Mouse (Mus musculus) cerebellum, adult 2 months (tissue): ENCODE measurements at regions not wholly inside any gene's neighbourhood (a gene's known extent, or its start where the extent isn't known, plus 50 kb on each side); places are given as distances from the start of the nearest gene placed in this dataset.

Source experiments
- DNase-seq, 2 experiments: peaks; one replicate each; pipeline ENCODE4 v3.0.0; 2021
- H3K27ac ChIP-seq: fragments of 200-500 bp; 2 replicates; pipeline ENCODE4 v1.5.1; 2012; ENCODE audit warnings: low read length, control low read depth, inconsistent platforms; ENCODE audit not compliant: insufficient read depth
- H3K27me3 ChIP-seq: fragments of 200-500 bp; 2 replicates; pipeline ENCODE4 v1.6.1; 2012; ENCODE audit warnings: inconsistent platforms, mild to moderate bottlenecking, low read length, moderate library complexity; ENCODE audit not compliant: control insufficient read depth, insufficient read depth
- H3K4me1 ChIP-seq: fragments of 200-500 bp; 2 replicates; pipeline ENCODE4 v1.6.1; 2011; ENCODE audit warnings: low read length; ENCODE audit not compliant: control insufficient read depth, insufficient read depth
- H3K4me3 ChIP-seq: fragments of 200-500 bp; replicated peaks from 2 replicates; pipeline ENCODE3; 2011; ENCODE audit warnings: mild to moderate bottlenecking, low read depth, low read length, control low read depth; ENCODE audit not compliant: insufficient read depth
- CTCF ChIP-seq: fragments of 200-500 bp; IDR thresholded peaks from 2 replicates; pipeline ENCODE4 v1.5.1; 2011; ENCODE audit warnings: low read depth, mild to moderate bottlenecking, control low read depth, low read length, moderate library complexity, borderline replicate concordance; ENCODE audit not compliant: insufficient read depth
- POLR2A ChIP-seq: fragments of 200-500 bp; IDR thresholded peaks from 2 replicates; pipeline ENCODE4 v1.6.1; 2011; ENCODE audit warnings: low read length, control low read depth, borderline replicate concordance; ENCODE audit not compliant: insufficient read depth
- WGBS: fragments of 180-500 bp; shearing (Covaris S2); methylation state at CpG from one replicate; pipeline ENCODE4 v1.1.7; 2018; 5-methylcytosine and 5-hydroxymethylcytosine counted together

DNA sequence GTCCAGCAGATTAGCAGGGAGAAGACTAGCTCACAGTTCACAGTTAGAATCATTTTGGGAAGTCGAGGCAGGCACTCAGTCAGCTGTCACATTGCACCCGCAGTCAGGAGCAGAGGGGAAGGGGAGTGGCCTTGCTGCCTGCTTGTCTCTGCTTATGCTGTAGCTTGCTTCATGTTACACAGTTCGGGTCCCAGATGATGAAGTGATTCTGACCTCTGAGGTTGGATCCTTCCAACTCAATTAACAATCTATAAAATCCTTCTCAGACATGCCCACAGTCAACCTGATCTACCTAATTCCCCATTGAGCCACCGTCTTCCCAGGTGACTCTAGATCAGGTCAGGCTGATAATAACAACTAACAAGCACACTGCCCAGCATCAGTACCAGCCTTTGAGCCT lies 102.3 kb downstream of the Duxbl3 start:
- no peak overlapping the region for H3K27ac ChIP-seq
- TF ChIP-seq CTCF (no peak), POLR2A (no peak)
- H3K4me3 ChIP-seq, result no peak overlapping the region
- DNase-seq, result no peak
- 82% methylated on average over 4 of the region's 4 CpGs for WGBS
- no peaks in the 10 kb centered on the region for H3K27me3 ChIP-seq
- no peaks in the 10 kb centered on the region for H3K4me1 ChIP-seq

DNA sequence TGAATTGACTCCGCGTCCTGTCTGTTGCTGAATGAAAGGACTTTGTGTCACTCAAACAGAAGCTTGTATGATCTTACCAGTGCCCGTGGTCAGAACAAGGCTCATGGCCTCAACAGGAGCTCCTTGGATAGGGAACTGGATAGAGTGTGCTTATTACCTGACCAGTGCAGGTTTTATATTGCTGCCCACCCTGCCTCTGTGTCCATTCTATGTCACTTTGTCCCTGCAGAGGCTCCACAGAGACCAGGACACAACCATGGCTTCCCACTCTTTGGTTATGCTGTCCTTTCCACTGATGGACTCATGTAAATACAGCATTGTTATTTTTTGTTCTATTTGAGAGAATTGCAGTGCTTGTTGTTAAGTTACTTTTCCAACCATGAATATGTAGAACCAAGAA lies 103.4 kb downstream of the Duxbl3 start:
- WGBS, result 94% methylated on average over 3 of the region's 3 CpGs
- H3K4me3 ChIP-seq, result no peak overlapping the region
- TF ChIP-seq CTCF (no peak), POLR2A (no peak)
- DNase-seq, result no peak
- H3K27ac ChIP-seq, result no peak overlapping the region
- H3K27me3 ChIP-seq, result no peaks in the 10 kb centered on the region
- H3K4me1 ChIP-seq, result no peaks in the 10 kb centered on the region
